Mouse (Mus musculus): Measurements from ENCODE around the gene Gm2075. TPM values are rescaled to one million over a fixed set of nuclear protein-coding genes. Genes with fewer than 3 reads are reported as not detected.
"Not testable (repeated sequence)": the region's sequence is repeated elsewhere in the genome, so short reads cannot be mapped to it uniquely, and the experiment has no call there.

Gene Gm2075
- polyA plus RNA-seq (2012; ENCODE audit: insufficient read depth, insufficient read length, missing spikeins) = not detected in 2 replicates

GRCm38 (mm10) chr12:88011548-88011947 lies at the start of gene Gm2075:
Gene Gm2075 (plus strand): TSS chr12:88011848.
- not testable (repeated sequence) for H3K4me1 ChIP-seq (ENCODE audit: control insufficient read depth, insufficient read depth, insufficient read length, low read length); H3K4me3 ChIP-seq (ENCODE audit: insufficient read depth, low read depth, low read length); H3K27ac ChIP-seq (replicated peaks; ENCODE audit: low read depth, low read length)

GRCm38 (mm10) chr12:87984000-87984399 lies 27.6 kb upstream of the Gm2075 start:
- H3K4me3 ChIP-seq (ENCODE audit: insufficient read depth, low read depth, low read length); H3K27ac ChIP-seq (replicated peaks; ENCODE audit: low read depth, low read length): not testable (repeated sequence)

GRCm38 (mm10) chr12:88004118-88004517 lies 7.5 kb upstream of the Gm2075 start:
- not testable (repeated sequence) for H3K4me3 ChIP-seq (ENCODE audit: insufficient read depth, low read depth, low read length); H3K4me1 ChIP-seq (ENCODE audit: control insufficient read depth, insufficient read depth, insufficient read length, low read length); H3K27ac ChIP-seq (replicated peaks; ENCODE audit: low read depth, low read length)

More at GRCm38 (mm10) chr12:87984000-87984399, 27.6 kb upstream of the Gm2075 start:
- H3K4me1 ChIP-seq (ENCODE audit: control insufficient read depth, insufficient read depth, insufficient read length, low read length) = not testable (repeated sequence)

- not testable (repeated sequence) for H3K27ac ChIP-seq (replicated peaks; ENCODE audit: low read depth, low read length); H3K4me3 ChIP-seq (ENCODE audit: insufficient read depth, low read depth, low read length); H3K4me1 ChIP-seq (ENCODE audit: control insufficient read depth, insufficient read depth, insufficient read length, low read length)
These were observed 7.0 kb downstream of the Gm2075 start, which contains the start of gene Gm6803 for GRCm38 (mm10) chr12:88018671-88019070. Gene Gm6803 (minus strand): TSS chr12:88018771.

GRCm38 (mm10) chr12:88026704-88027103 lies 15.1 kb downstream of the Gm2075 start, which contains the start of gene Gm2056:
Gene Gm2056 (plus strand): TSS chr12:88027004.
- not testable (repeated sequence) for H3K27ac ChIP-seq (replicated peaks; ENCODE audit: low read depth, low read length); H3K4me1 ChIP-seq (ENCODE audit: control insufficient read depth, insufficient read depth, insufficient read length, low read length); H3K4me3 ChIP-seq (ENCODE audit: insufficient read depth, low read depth, low read length)

GRCm38 (mm10) chr12:88032250-88032649 lies 20.6 kb downstream of the Gm2075 start:
- not testable (repeated sequence) for H3K27ac ChIP-seq (replicated peaks; ENCODE audit: low read depth, low read length); H3K4me1 ChIP-seq (ENCODE audit: control insufficient read depth, insufficient read depth, insufficient read length, low read length); H3K4me3 ChIP-seq (ENCODE audit: insufficient read depth, low read depth, low read length)

- not testable (repeated sequence) for H3K4me3 ChIP-seq (ENCODE audit: insufficient read depth, low read depth, low read length); H3K4me1 ChIP-seq (ENCODE audit: control insufficient read depth, insufficient read depth, insufficient read length, low read length); H3K27ac ChIP-seq (replicated peaks; ENCODE audit: low read depth, low read length)
These were observed 27.4 kb downstream of the Gm2075 start for GRCm38 (mm10) chr12:88039062-88039461.

- H3K4me1 ChIP-seq (ENCODE audit: control insufficient read depth, insufficient read depth, insufficient read length, low read length); H3K4me3 ChIP-seq (ENCODE audit: insufficient read depth, low read depth, low read length); H3K27ac ChIP-seq (replicated peaks; ENCODE audit: low read depth, low read length): not testable (repeated sequence)
These were observed 28.1 kb downstream of the Gm2075 start for GRCm38 (mm10) chr12:88039703-88040102.

GRCm38 (mm10) chr12:88045226-88045625 lies 33.6 kb downstream of the Gm2075 start:
- H3K4me1 ChIP-seq (ENCODE audit: control insufficient read depth, insufficient read depth, insufficient read length, low read length); H3K4me3 ChIP-seq (ENCODE audit: insufficient read depth, low read depth, low read length); H3K27ac ChIP-seq (replicated peaks; ENCODE audit: low read depth, low read length): not testable (repeated sequence)

Other genes starting within 250 kb of the Gm2075 start
- not detected in 2 replicates for gene Gm21319, start 236.1 kb upstream of the Gm2075 start, polyA plus RNA-seq (2012; ENCODE audit: insufficient read depth, insufficient read length, missing spikeins)
- gene Gm21936, start 216.3 kb upstream of the Gm2075 start, polyA plus RNA-seq (2012; ENCODE audit: insufficient read depth, insufficient read length, missing spikeins) = not detected in 2 replicates
- not detected in 2 replicates for gene BB287469, start 195.3 kb upstream of the Gm2075 start, polyA plus RNA-seq (2012; ENCODE audit: insufficient read depth, insufficient read length, missing spikeins)
- not detected in 2 replicates for gene Gm2001, start 169.5 kb upstream of the Gm2075 start, polyA plus RNA-seq (2012; ENCODE audit: insufficient read depth, insufficient read length, missing spikeins)
- gene Gm2016, start 137.8 kb upstream of the Gm2075 start, polyA plus RNA-seq (2012; ENCODE audit: insufficient read depth, insufficient read length, missing spikeins) = not detected in 2 replicates
- not detected in 2 replicates for gene Gm2022, start 116.5 kb upstream of the Gm2075 start, polyA plus RNA-seq (2012; ENCODE audit: insufficient read depth, insufficient read length, missing spikeins)
- not detected in 2 replicates for gene Gm2035, start 92.0 kb upstream of the Gm2075 start, polyA plus RNA-seq (2012; ENCODE audit: insufficient read depth, insufficient read length, missing spikeins)
- gene Gm2042, start 57.8 kb upstream of the Gm2075 start, polyA plus RNA-seq (2012; ENCODE audit: insufficient read depth, insufficient read length, missing spikeins) = not detected in 2 replicates
- gene Gm6803, start 6.9 kb downstream of the Gm2075 start, polyA plus RNA-seq (2012; ENCODE audit: insufficient read depth, insufficient read length, missing spikeins) = not detected in 2 replicates
- gene Gm2056, start 15.2 kb downstream of the Gm2075 start, polyA plus RNA-seq (2012; ENCODE audit: insufficient read depth, insufficient read length, missing spikeins) = not detected in 2 replicates
- not detected in 2 replicates for gene Gm16368, start 71.8 kb downstream of the Gm2075 start, polyA plus RNA-seq (2012; ENCODE audit: insufficient read depth, insufficient read length, missing spikeins)
- gene Gm10436, start 170.3 kb downstream of the Gm2075 start, polyA plus RNA-seq (2012; ENCODE audit: insufficient read depth, insufficient read length, missing spikeins) = not detected in 2 replicates
- gene Gm8332, start 238.3 kb downstream of the Gm2075 start, polyA plus RNA-seq (2012; ENCODE audit: insufficient read depth, insufficient read length, missing spikeins) = not detected in 2 replicates